Comparison of ENCODE assay signal across 9 mouse cellular contexts in genomic region chr8:106135672-106136071, GRCm38 (mm10). TPM values are rescaled to one million over a fixed set of nuclear protein-coding genes. Genes with fewer than 3 reads are reported as not detected.
A peak's percentile ranks its signal among the peaks of the same experiment; 100 is the strongest.
DNase-seq lines count a peak whose midpoint lies in the region; ATAC-seq and TF ChIP-seq lines count a peak whose summit lies in the region.
"Had no signal": no experiment of that assay in that cellular context is flagged by ENCODE, and none has a peak within 500 bp of the region (broad histone marks: within the 10 kb centered on the region; RNA-seq: fewer than 3 reads in every experiment).

No protein-coding gene starts in this region.

- no peak for TF ChIP-seq CTCF in embryonic fibroblast, embryonic 13.5 days (IDR thresholded peaks at IDR 0.05; ENCODE audit: borderline replicate concordance, insufficient read depth, low read length)

- WGBS in kidney, embryonic 15.5 days = 4% methylated on average over 19 of the region's 19 CpGs

- peak overlapping the region; percentile 67 for H3K4me2 ChIP-seq in kidney, embryonic 15.5 days

- H3K9ac ChIP-seq in kidney, embryonic 15.5 days = peak overlapping the region; percentile 53; the same call in 1 of the 2 replicates

- no peaks in the 10 kb centered on the region for H3K9me3 ChIP-seq in kidney, embryonic 15.5 days (replicated peaks)

- peak overlapping the region; percentile 89 for H3K27ac ChIP-seq in kidney, embryonic 15.5 days
- H3K27ac ChIP-seq in embryonic fibroblast, embryonic 13.5 days (ENCODE audit: insufficient read depth, low read length) = no peak overlapping the region

- H3K4me1 ChIP-seq in kidney, embryonic 15.5 days = peaks cover 54% of the 10 kb centered on the region
- no peaks in the 10 kb centered on the region for H3K4me1 ChIP-seq in embryonic fibroblast, embryonic 13.5 days (ENCODE audit: control insufficient read depth, insufficient read depth, low read length)

- peaks cover 25% of the 10 kb centered on the region for H3K36me3 ChIP-seq in kidney, embryonic 15.5 days

- peak; percentile 61 for ATAC-seq in kidney, embryonic 15.5 days (replicated peaks; ENCODE audit: low FRiP score)

- H3K27me3 ChIP-seq in kidney, embryonic 15.5 days = peaks cover 65% of the 10 kb centered on the region

- no peak for DNase-seq in kidney, adult 18-20 months
- peak; percentile 59 to 73 for DNase-seq in kidney, postnatal 4 days
- peak; percentile 35 for DNase-seq in naive thymus-derived CD4-positive, alpha-beta T cell, adult 2 months (ENCODE audit: low read depth)
- no peak for DNase-seq in frontal cortex, adult 2 months (ENCODE audit: extremely low spot score in 1 of 2, low spot score in 1 of 2)
- DNase-seq in frontal cortex, postnatal 36 days (ENCODE audit: low spot score in 2 of 2) = no peak
- DNase-seq in cerebellum, adult 18-20 months = no peak

- H3K4me3 ChIP-seq in kidney, embryonic 15.5 days (replicated peaks) = peak overlapping the region; percentile 58
- H3K4me3 ChIP-seq in embryonic fibroblast, embryonic 13.5 days (ENCODE audit: insufficient read depth, low read length) = peak overlapping the region; percentile 30; the same call in 1 of the 2 replicates
- H3K4me3 ChIP-seq: myocyte had no signal

- TF ChIP-seq POLR2A in embryonic fibroblast, embryonic 13.5 days (IDR thresholded peaks at IDR 0.05; ENCODE audit: low read depth, low read length) = no peak

RNA-seq across cellular contexts. Expression of gene Esrp2, which starts 1.1 kb away (rescaled TPM):
- polyA plus RNA-seq in kidney, embryonic 15.5 days (2015; fragmentation: Nextera tagmentation; extraction: Ambion mirVana) = 14.9 and 15.8 TPM in 2 replicates
- polyA plus RNA-seq in embryonic fibroblast, embryonic 13.5 days (2011; ENCODE audit: insufficient read length, low read depth, missing spikeins) = 2.1 and 3.9 TPM in 2 replicates
- 0.21 and 0.24 TPM in 2 replicates for polyA plus RNA-seq in frontal cortex, adult 2 months (2012; rRNA removed)

RNA-seq across cellular contexts. Expression of gene Pla2g15, which starts 14.5 kb away (rescaled TPM):
- polyA plus RNA-seq in kidney, embryonic 15.5 days (2015; fragmentation: Nextera tagmentation; extraction: Ambion mirVana) = 12.4 and 13.9 TPM in 2 replicates
- 30.0 and 40.9 TPM in 2 replicates for polyA plus RNA-seq in embryonic fibroblast, embryonic 13.5 days (2011; ENCODE audit: insufficient read length, low read depth, missing spikeins)
- polyA plus RNA-seq in frontal cortex, adult 2 months (2012; rRNA removed) = 17.6 and 17.7 TPM in 2 replicates

RNA-seq across cellular contexts. Expression of gene Slc7a6, which starts 33.0 kb away (rescaled TPM):
- polyA plus RNA-seq in kidney, embryonic 15.5 days (2015; fragmentation: Nextera tagmentation; extraction: Ambion mirVana) = 52.7 and 57.3 TPM in 2 replicates
- polyA plus RNA-seq in embryonic fibroblast, embryonic 13.5 days (2011; ENCODE audit: insufficient read length, low read depth, missing spikeins) = 57.4 and 59.3 TPM in 2 replicates
- polyA plus RNA-seq in frontal cortex, adult 2 months (2012; rRNA removed) = 30.3 and 31.7 TPM in 2 replicates

Comparison
In these comparisons a context has a peak if more than half of its experiments do, and no peak if none do; other contexts are left out.
1. DNase-seq: peak in kidney, postnatal 4 days (2 of 2) and naive thymus-derived CD4-positive, alpha-beta T cell, adult 2 months (single experiment); none in kidney, adult 18-20 months (single experiment), frontal cortex, adult 2 months (0 of 2), frontal cortex, postnatal 36 days (0 of 2) and cerebellum, adult 18-20 months (0 of 2).